Mouse (Mus musculus) liver, adult 2 months (tissue): ENCODE results near the gene Olfr1412.

ENCODE experiments used
- CTCF ChIP-seq: fragments of 200-500 bp; IDR thresholded peaks from 2 replicates; pipeline ENCODE4 v1.5.1; 2011; ENCODE audit warnings: low read depth, low read length, control low read depth
- POLR2A ChIP-seq: fragments of 200-500 bp; IDR thresholded peaks from 2 replicates; pipeline ENCODE4 v1.6.1; 2011; ENCODE audit warnings: low read length, control low read depth; ENCODE audit not compliant: insufficient read depth; ENCODE audit errors: extremely low read depth

DNA sequence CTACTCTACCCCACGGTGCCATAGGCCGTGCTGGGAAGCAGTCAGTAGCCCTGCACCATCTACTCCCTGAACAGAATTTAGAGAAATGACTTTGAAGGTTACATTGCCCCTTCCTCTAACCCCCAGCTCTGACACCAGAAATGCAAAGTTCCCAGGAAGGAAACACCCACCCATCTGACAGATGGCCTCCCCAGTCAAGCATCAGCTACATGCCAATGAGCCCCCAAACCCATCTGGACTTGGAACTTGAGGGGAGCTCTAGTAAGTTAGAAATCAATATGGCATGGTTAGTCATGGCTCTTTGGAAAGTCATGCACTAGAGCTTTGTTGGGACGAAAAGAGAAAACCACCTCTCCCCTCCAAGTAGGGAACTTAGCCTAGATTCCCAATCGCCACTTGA lies 53.2 kb downstream of the Olfr1412 start:
- TF ChIP-seq POLR2A (no peak), CTCF (no peak)
